Mouse (Mus musculus): ENCODE data around the gene Usp46. TPM values are rescaled to one million over a fixed set of nuclear protein-coding genes. Genes with fewer than 3 reads are reported as not detected.

Usp46 gene
- 16.5 and 16.7 TPM in 2 replicates for polyA plus RNA-seq (2015; fragmentation: Nextera tagmentation; extraction: Ambion mirVana)

DNA sequence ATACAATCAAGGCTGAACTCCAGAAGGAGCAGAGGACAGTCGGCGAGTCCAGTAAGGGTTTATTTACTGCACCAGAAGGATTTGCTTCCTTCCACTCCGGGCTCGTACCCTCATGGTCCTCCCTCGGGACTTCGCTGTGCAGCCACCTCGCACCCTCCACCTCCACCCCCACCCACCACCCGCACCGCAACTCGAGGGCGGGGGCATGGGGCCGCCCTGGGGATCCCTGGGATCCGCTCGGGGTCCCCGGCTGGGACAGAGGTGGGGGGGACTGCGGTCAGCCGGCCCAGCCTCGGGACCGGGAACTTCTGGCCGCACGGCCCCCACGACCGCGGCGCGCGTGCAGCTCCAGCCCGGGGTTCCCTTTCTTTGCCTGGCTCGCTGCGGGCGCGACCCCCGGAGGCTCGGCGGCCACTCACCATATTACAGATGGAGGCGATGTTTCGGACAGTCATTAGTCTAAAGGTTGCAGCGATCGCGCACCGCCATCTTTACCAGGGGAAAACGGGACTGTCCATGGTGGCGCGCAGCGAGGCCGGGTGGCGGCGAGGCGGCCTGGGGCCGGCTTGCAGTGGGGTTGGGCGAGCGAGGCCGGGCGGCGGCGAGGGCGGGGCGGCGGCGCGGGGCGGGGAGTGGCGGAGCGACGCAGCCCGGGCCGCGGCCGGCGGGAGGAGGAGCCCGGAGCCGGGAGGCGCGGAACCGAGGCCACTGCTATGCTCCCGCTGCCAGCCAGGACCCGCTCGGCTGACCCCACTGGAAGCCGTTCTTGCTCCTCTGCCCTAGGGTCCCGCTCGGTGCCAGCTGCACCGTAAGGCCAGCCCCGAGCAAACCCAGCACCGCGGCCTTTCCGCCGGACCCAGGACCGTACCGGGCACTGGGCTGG is at the start of gene Usp46:
Gene Usp46, minus strand, starts transcription at position 601 of the 883 bp plus-strand sequence.
- peak; percentile 90 for ATAC-seq
- Histone ChIP-seq H3K27ac (ENCODE audit: low read length) (peak within 1 kb of the TSS; percentile 98), H3K4me1 (ENCODE audit: control insufficient read depth, insufficient read depth, low read length) (peaks cover 50% of the 10 kb centered on the region)

DNA sequence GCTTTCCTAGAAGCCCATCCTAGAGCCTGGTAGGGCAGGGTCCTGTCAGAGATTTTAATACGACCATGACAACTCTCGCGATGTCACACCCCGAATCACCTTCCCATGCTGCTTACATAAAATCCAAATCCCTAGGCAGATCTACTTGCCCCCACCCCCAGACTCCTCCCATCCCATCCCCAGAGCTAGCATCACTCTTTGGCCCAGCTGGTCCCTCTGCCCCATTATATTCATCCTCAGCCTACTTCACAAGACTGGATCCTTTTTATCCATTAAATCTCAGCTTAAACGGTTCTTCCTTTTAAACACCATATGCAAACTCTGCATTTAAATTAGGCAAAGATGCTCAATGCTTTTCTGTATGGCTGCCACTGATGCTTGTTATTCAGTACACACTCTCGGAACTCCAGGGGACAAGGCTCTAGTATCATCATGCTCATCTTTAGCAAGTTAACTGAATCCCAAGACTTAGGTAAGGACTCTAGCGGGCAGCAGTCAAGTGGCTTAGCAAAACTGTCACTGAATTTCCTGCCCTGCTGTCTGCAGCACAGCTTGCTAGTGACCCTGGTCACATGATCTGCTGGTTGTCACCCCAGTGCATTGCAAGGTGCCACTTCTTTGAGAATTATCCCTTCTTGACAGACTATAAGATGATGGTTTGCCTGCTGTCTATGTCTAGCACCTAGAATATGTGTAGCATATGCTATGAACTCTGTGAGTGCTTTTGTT is 45.9 kb upstream of the Usp46 start:
- no peaks in the 10 kb centered on the region for H3K36me3 ChIP-seq (ENCODE audit: control insufficient read depth, insufficient read depth, low read length)
- WGBS: 82% methylated on average over 7 of the region's 7 CpGs
- no peaks in the 10 kb centered on the region for H3K4me1 ChIP-seq (ENCODE audit: control insufficient read depth, insufficient read depth, low read length)
- H3K4me3 ChIP-seq (ENCODE audit: low read length): no peak overlapping the region
- no peak overlapping the region for H3K27ac ChIP-seq (ENCODE audit: low read length)
- ATAC-seq: no peak
- H3K4me2 ChIP-seq (ENCODE audit: low read depth, low read length): no peak overlapping the region
- H3K9ac ChIP-seq (ENCODE audit: low read depth, low read length): no peak overlapping the region
- no peaks in the 10 kb centered on the region for H3K27me3 ChIP-seq (replicated peaks; ENCODE audit: control insufficient read depth, insufficient read depth, low read length)
- no peaks in the 10 kb centered on the region for H3K9me3 ChIP-seq (ENCODE audit: control insufficient read depth, low read length)

More for the DNA sequence above, at the start of gene Usp46:
- Histone ChIP-seq H3K27me3 (replicated peaks; ENCODE audit: control insufficient read depth, insufficient read depth, low read length) (no peaks in the 10 kb centered on the region), H3K4me3 (ENCODE audit: low read length) (peak within 1 kb of the TSS; percentile 85), H3K9me3 (ENCODE audit: control insufficient read depth, low read length) (no peaks in the 10 kb centered on the region), H3K36me3 (ENCODE audit: control insufficient read depth, insufficient read depth, low read length) (no peaks in the 10 kb centered on the region), H3K4me2 (ENCODE audit: low read depth, low read length) (peak within 1 kb of the TSS; percentile 84), H3K9ac (ENCODE audit: low read depth, low read length) (peak within 1 kb of the TSS; percentile 90)
- WGBS: under 1% methylated on average over 83 of the region's 89 CpGs

DNA sequence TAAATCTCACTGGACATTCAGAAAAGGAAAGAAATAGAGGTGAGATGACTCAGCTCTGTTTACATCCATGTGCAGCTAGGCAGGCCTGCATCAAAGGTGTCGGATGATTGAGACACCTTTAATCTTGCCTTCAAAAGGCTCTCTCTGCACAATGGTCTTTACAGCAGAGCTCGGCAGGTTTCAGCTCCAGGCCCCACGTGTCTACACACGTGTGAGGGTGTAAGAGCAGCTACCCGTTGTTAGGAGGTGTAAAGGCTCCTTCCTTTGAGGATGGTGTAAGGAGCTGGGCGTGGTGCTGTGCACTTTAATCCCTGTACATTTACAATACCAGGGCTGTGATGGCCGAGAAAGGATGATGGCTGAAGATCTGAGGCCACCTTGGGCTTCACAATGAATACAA is 37.2 kb upstream of the Usp46 start:
- Histone ChIP-seq H3K4me2 (ENCODE audit: low read depth, low read length) (no peak overlapping the region), H3K4me3 (ENCODE audit: low read length) (no peak overlapping the region), H3K27me3 (replicated peaks; ENCODE audit: control insufficient read depth, insufficient read depth, low read length) (no peaks in the 10 kb centered on the region), H3K9me3 (ENCODE audit: control insufficient read depth, low read length) (peaks cover 7% of the 10 kb centered on the region; the same call in 1 of the 2 replicates), H3K36me3 (ENCODE audit: control insufficient read depth, insufficient read depth, low read length) (peaks cover 5% of the 10 kb centered on the region), H3K4me1 (ENCODE audit: control insufficient read depth, insufficient read depth, low read length) (no peaks in the 10 kb centered on the region), H3K9ac (ENCODE audit: low read depth, low read length) (no peak overlapping the region), H3K27ac (ENCODE audit: low read length) (no peak overlapping the region)
- ATAC-seq: peak; percentile 88
- 45% methylated on average over 7 of the region's 7 CpGs for WGBS

DNA sequence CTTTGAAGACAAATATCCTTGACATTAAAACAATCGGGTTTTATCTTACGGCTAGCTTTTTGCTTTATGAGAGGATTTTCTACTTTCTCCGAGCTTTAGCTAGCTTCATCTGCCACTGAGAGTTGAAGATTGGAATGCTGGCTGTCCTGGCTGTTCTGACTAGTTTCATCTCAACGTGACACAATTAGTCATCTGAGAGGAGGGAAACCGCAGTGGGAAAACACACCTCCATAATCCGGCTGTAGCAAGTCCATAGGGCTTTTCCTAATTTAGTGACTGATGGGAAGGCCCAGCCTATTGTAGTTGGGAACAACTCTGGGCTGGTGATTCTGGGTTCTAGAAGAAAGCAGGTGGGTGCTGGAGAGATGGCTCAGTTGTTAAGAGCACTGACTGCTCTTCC is 33.5 kb upstream of the Usp46 start:
- H3K9me3 ChIP-seq (ENCODE audit: control insufficient read depth, low read length): peaks cover 7% of the 10 kb centered on the region; the same call in 1 of the 2 replicates
- ATAC-seq: no peak

DNA sequence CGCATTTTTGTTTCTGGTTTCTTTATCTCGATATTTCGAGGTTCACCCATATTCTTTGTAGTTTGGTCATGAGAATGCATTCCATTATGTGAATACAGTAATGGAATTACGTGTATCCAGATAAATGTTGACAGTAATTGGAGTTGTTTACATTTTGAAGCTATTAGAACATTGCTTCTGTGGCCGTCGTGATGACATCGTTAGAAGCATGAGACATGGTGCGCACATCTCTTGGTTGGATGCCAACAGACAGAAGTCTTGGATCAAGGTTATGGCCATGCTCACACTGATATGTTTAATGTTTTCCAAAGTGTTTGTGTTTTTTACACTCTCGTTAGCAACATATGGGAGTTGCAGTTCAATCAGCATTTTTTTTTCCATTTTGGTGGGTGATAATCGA is 30.8 kb upstream of the Usp46 start:
- peaks cover 11% of the 10 kb centered on the region for H3K4me1 ChIP-seq (ENCODE audit: control insufficient read depth, insufficient read depth, low read length)
- no peak for ATAC-seq
- no peak overlapping the region for H3K4me2 ChIP-seq (ENCODE audit: low read depth, low read length)
- H3K4me3 ChIP-seq (ENCODE audit: low read length): no peak overlapping the region
- no peak overlapping the region for H3K27ac ChIP-seq (ENCODE audit: low read length)
- H3K9ac ChIP-seq (ENCODE audit: low read depth, low read length): no peak overlapping the region
- no peaks in the 10 kb centered on the region for H3K27me3 ChIP-seq (replicated peaks; ENCODE audit: control insufficient read depth, insufficient read depth, low read length)
- 67% methylated on average over 10 of the region's 10 CpGs for WGBS
- H3K36me3 ChIP-seq (ENCODE audit: control insufficient read depth, insufficient read depth, low read length): peaks cover 10% of the 10 kb centered on the region
- H3K9me3 ChIP-seq (ENCODE audit: control insufficient read depth, low read length): peaks cover 4% of the 10 kb centered on the region; the same call in 1 of the 2 replicates

More for the DNA sequence above, 33.5 kb upstream of the Usp46 start:
- no peaks in the 10 kb centered on the region for H3K27me3 ChIP-seq (replicated peaks; ENCODE audit: control insufficient read depth, insufficient read depth, low read length)
- no peak overlapping the region for H3K9ac ChIP-seq (ENCODE audit: low read depth, low read length)
- H3K27ac ChIP-seq (ENCODE audit: low read length): no peak overlapping the region
- H3K4me3 ChIP-seq (ENCODE audit: low read length): no peak overlapping the region
- WGBS: 81% methylated on average over 6 of the region's 6 CpGs
- H3K36me3 ChIP-seq (ENCODE audit: control insufficient read depth, insufficient read depth, low read length): peaks cover 5% of the 10 kb centered on the region
- H3K4me2 ChIP-seq (ENCODE audit: low read depth, low read length): no peak overlapping the region
- peaks cover 5% of the 10 kb centered on the region for H3K4me1 ChIP-seq (ENCODE audit: control insufficient read depth, insufficient read depth, low read length)

DNA sequence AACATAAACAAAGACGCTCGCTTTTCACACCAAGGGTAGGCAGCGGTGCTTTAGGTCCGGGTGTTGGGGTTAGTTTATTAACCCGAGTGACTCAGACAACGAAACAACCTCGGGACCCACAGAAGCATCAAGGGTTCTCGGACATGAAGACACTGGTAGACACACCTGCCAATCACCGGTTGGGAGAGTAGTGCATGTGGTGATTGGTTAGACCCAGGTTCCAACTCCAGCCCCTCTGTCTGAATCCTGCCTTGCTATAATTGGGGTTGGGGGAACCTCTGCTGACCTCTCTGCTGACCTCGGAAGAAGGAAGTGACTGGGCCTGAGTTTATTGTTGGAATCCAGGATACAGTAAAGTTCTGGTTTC is 29.6 kb upstream of the Usp46 start:
- peaks cover 6% of the 10 kb centered on the region; the same call in 1 of the 2 replicates for H3K36me3 ChIP-seq (ENCODE audit: control insufficient read depth, insufficient read depth, low read length)
- WGBS: 46% methylated on average over 10 of the region's 10 CpGs
- H3K4me3 ChIP-seq (ENCODE audit: low read length): no peak overlapping the region
- H3K9ac ChIP-seq (ENCODE audit: low read depth, low read length): no peak overlapping the region
- H3K9me3 ChIP-seq (ENCODE audit: control insufficient read depth, low read length): no peaks in the 10 kb centered on the region
- no peaks in the 10 kb centered on the region for H3K27me3 ChIP-seq (replicated peaks; ENCODE audit: control insufficient read depth, insufficient read depth, low read length)
- H3K4me2 ChIP-seq (ENCODE audit: low read depth, low read length): no peak overlapping the region
- H3K4me1 ChIP-seq (ENCODE audit: control insufficient read depth, insufficient read depth, low read length): peaks cover 11% of the 10 kb centered on the region
- no peak overlapping the region for H3K27ac ChIP-seq (ENCODE audit: low read length)
- ATAC-seq: no peak

DNA sequence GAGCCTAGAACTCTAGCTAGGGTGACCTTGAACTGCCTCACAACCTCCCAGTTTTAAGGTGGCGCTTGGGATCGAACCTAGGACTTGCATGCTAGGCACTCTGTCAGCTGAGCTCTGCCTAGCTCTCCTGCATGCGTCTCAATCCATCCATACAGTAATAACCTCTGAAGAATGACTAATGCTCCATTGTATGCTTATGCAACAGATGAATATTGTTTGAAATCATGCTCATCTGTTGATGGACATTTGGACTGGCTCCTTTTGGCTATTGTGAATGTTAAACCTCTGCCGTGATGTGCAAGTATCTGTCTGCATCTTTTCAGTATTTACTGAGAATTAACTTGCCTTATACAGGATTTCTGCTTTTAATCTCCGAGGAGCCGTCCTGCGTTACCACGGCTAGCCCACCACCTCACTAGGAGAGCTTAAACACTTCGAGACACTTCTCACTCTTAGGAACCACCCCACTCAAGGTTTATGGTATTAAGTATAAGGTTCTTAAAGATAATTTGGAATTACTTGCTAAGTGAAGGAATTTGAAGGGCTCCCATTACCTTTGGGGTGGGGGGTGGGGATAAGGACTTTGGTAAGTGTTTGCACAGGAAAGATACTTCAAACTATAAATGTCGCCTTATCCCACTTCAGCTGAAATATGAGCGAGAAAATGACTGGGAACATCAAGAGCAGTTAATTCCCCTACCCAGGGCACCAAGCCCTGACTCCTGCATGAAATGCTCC is 29.1 kb upstream of the Usp46 start:
- no peak overlapping the region for H3K9ac ChIP-seq (ENCODE audit: low read depth, low read length)
- peaks cover 1% of the 10 kb centered on the region; the same call in 1 of the 2 replicates for H3K9me3 ChIP-seq (ENCODE audit: control insufficient read depth, low read length)
- peaks cover 11% of the 10 kb centered on the region for H3K4me1 ChIP-seq (ENCODE audit: control insufficient read depth, insufficient read depth, low read length)
- peaks cover 6% of the 10 kb centered on the region; the same call in 1 of the 2 replicates for H3K36me3 ChIP-seq (ENCODE audit: control insufficient read depth, insufficient read depth, low read length)
- ATAC-seq: no peak
- no peak overlapping the region for H3K27ac ChIP-seq (ENCODE audit: low read length)
- no peak overlapping the region for H3K4me3 ChIP-seq (ENCODE audit: low read length)
- H3K27me3 ChIP-seq (replicated peaks; ENCODE audit: control insufficient read depth, insufficient read depth, low read length): no peaks in the 10 kb centered on the region
- no peak overlapping the region for H3K4me2 ChIP-seq (ENCODE audit: low read depth, low read length)
- WGBS: 78% methylated on average over 11 of the region's 11 CpGs

DNA sequence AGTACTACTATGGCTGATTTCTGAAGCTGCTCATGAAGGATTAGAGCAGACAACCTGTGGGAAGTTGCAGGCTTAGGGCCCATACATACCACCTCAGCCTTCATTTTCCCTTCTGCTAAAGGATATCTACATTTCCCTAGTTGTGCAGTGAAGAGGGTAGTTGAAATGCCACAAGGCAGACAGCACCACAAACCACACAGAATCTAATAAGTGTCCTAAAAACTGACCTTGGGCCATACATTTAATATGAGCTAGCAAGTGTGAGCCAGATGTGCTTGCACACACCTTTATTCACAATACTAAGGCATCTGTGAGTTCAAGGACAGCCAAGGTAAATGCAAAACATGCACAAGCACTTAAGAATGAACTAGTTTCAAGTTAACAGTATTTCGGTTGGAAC is 27.8 kb upstream of the Usp46 start:
- WGBS: 97% methylated on average over 1 of the region's 1 CpGs
- H3K4me1 ChIP-seq (ENCODE audit: control insufficient read depth, insufficient read depth, low read length): peaks cover 11% of the 10 kb centered on the region
- no peak overlapping the region for H3K9ac ChIP-seq (ENCODE audit: low read depth, low read length)
- H3K4me3 ChIP-seq (ENCODE audit: low read length): no peak overlapping the region
- peaks cover 3% of the 10 kb centered on the region; the same call in 1 of the 2 replicates for H3K9me3 ChIP-seq (ENCODE audit: control insufficient read depth, low read length)
- no peak for ATAC-seq
- H3K27me3 ChIP-seq (replicated peaks; ENCODE audit: control insufficient read depth, insufficient read depth, low read length): no peaks in the 10 kb centered on the region
- no peak overlapping the region for H3K4me2 ChIP-seq (ENCODE audit: low read depth, low read length)
- H3K27ac ChIP-seq (ENCODE audit: low read length): no peak overlapping the region
- peaks cover 6% of the 10 kb centered on the region; the same call in 1 of the 2 replicates for H3K36me3 ChIP-seq (ENCODE audit: control insufficient read depth, insufficient read depth, low read length)

DNA sequence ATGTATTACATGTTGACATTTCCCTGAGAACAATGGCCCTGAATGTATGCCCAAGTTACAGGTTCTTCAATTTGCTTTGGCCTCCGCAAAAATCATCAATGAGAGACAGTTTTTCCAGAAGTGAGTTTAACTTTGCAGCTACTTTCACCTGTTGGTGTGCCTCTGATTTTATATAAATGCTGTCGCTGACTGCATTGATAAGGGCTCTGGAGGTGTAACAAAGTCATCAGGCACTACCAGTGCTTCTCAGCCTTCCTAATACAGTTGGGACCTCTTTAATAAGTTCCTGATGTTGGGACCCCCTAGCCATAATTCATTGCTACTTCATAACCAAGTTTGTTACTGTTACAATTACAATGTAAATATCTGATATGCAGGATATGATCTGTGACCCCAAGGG is 27.4 kb upstream of the Usp46 start:
- peaks cover 11% of the 10 kb centered on the region for H3K4me1 ChIP-seq (ENCODE audit: control insufficient read depth, insufficient read depth, low read length)
- peaks cover 6% of the 10 kb centered on the region; the same call in 1 of the 2 replicates for H3K36me3 ChIP-seq (ENCODE audit: control insufficient read depth, insufficient read depth, low read length)
- no peaks in the 10 kb centered on the region for H3K27me3 ChIP-seq (replicated peaks; ENCODE audit: control insufficient read depth, insufficient read depth, low read length)
- no peak overlapping the region for H3K4me3 ChIP-seq (ENCODE audit: low read length)
- no peak overlapping the region for H3K27ac ChIP-seq (ENCODE audit: low read length)
- H3K9ac ChIP-seq (ENCODE audit: low read depth, low read length): no peak overlapping the region
- H3K9me3 ChIP-seq (ENCODE audit: control insufficient read depth, low read length): peaks cover 3% of the 10 kb centered on the region; the same call in 1 of the 2 replicates
- 87% methylated on average over 2 of the region's 2 CpGs for WGBS
- no peak overlapping the region for H3K4me2 ChIP-seq (ENCODE audit: low read depth, low read length)
- ATAC-seq: no peak

Data from intestine, embryonic 16.5 days (tissue).